Mouse (Mus musculus) midbrain, embryonic 11.5 days (tissue): Measurements from ENCODE around the gene Umodl1. TPM values are rescaled to one million over a fixed set of nuclear protein-coding genes. Genes with fewer than 3 reads are reported as not detected.

ENCODE experiments used
- ATAC-seq: fragments of 200-750 bp; cut with Nextera tagmentation; 2 replicates; pipeline ENCODE4 v1.8.0; 2017; ENCODE audit warnings: moderate TSS enrichment, moderate library complexity; ENCODE audit not compliant: low FRiP score
- DNase-seq: peaks from one replicate; pipeline ENCODE4 v3.0.0; 2015; ENCODE audit warnings: low spot score; ENCODE audit errors: missing footprints
- H3K27ac ChIP-seq: fragments of 300-500 bp; sonication (generic); 2 replicates; pipeline ENCODE4 v1.5.1; 2014; ENCODE audit warnings: low read depth, low read length
- H3K27me3 ChIP-seq: fragments of 300-500 bp; sonication (generic); 2 replicates; pipeline ENCODE4 v1.6.1; 2014; ENCODE audit warnings: mild to moderate bottlenecking, low read length, moderate library complexity, mixed read lengths; ENCODE audit not compliant: control insufficient read depth, insufficient read depth
- H3K36me3 ChIP-seq: fragments of 300-500 bp; sonication (generic); 2 replicates; pipeline ENCODE4 v1.6.1; 2014; ENCODE audit warnings: mild to moderate bottlenecking, low read length, moderate library complexity, mixed read lengths; ENCODE audit not compliant: control insufficient read depth, insufficient read depth
- H3K4me1 ChIP-seq: fragments of 300-500 bp; sonication (generic); 2 replicates; pipeline ENCODE4 v1.6.1; 2014; ENCODE audit warnings: low read length; ENCODE audit not compliant: control insufficient read depth, insufficient read depth
- H3K4me2 ChIP-seq: fragments of 300-500 bp; sonication (generic); 2 replicates; pipeline ENCODE4 v1.6.1; 2014; ENCODE audit warnings: mild to moderate bottlenecking, moderate library complexity
- H3K4me3 ChIP-seq: fragments of 300-500 bp; sonication (generic); 2 replicates; pipeline ENCODE4 v1.5.1; 2014; ENCODE audit warnings: low read depth, low read length
- H3K9ac ChIP-seq: fragments of 300-500 bp; sonication (generic); 2 replicates; pipeline ENCODE4 v1.6.1; 2014; ENCODE audit warnings: low read length
- H3K9me3 ChIP-seq: fragments of 300-500 bp; sonication (generic); 2 replicates; pipeline ENCODE4 v1.6.1; 2016; ENCODE audit warnings: low read length; ENCODE audit not compliant: control insufficient read depth
- WGBS: fragments of 180-500 bp; shearing (Covaris S2); extraction: QIAGEN DNeasy Blood & Tissue Kit; methylation state at CpG from one replicate; pipeline ENCODE4 v1.1.7; 2014; 5-methylcytosine and 5-hydroxymethylcytosine counted together
- polyA plus RNA-seq: library from polyadenylated mRNA; unstranded; fragments of >200 nt; fragmentation: Nextera tagmentation; extraction: Ambion mirVana; gene quantifications from 2 replicates; pipeline ENCODE4 v1.2.1, GENCODE M21; 2014

Umodl1 gene
- polyA plus RNA-seq, 1 experiment from 2014 or later = not detected

DNA sequence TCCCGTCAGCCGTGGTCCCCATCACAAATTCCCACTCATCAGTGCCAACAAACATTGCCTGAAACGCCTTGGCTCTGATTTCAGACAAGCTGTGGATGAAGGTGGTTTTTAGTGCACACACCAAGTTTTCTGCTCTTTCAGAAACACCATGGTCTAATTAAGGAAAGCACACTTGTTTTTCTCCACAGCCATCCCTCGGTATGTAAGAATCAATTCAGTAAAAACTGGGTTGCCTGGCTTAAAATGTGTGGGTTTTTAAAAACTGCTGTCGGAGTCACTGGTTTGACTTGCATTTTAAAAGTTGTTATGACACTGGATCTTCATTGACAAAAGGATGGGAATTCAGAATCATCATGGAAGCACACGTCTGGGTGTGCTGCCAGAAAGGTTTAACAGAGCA is 73.3 kb downstream of the Umodl1 start:
- Histone ChIP-seq H3K36me3 (no peaks in the 10 kb centered on the region), H3K9ac (no peak overlapping the region), H3K9me3 (no peaks in the 10 kb centered on the region), H3K27ac (no peak overlapping the region), H3K4me3 (no peak overlapping the region), H3K27me3 (no peaks in the 10 kb centered on the region), H3K4me1 (no peaks in the 10 kb centered on the region), H3K4me2 (no peak overlapping the region)
- 90% methylated on average over 6 of the region's 6 CpGs for WGBS
- peak; percentile 53 for DNase-seq
- ATAC-seq = no peak

DNA sequence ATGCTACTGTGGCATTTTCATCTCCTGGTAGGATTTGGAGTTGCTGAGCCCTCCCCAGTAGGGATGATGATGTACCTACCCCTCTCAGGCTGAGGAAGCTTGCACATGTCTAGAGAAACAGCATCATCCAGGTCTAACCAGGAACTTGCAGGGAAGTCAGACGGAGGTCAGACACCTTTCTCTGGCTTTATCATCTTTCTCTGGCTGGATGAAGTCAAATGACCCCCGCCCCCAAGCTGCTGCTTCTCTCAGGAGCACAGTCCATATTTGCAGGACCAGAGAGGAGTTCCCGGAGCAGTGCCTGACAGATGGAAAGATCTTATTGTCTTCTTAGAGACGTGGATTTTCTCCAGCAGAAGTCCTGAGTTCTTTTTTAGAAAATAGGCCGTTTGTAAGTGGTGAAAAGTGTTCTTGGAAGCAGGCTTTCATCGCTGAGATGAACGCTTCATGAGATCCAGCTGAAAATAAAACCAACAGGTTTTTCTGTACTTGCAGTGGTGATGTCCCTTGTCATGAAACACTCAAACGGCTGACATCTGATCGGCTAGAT is 74.5 kb downstream of the Umodl1 start:
- 85% methylated on average over 9 of the region's 9 CpGs for WGBS

DNA sequence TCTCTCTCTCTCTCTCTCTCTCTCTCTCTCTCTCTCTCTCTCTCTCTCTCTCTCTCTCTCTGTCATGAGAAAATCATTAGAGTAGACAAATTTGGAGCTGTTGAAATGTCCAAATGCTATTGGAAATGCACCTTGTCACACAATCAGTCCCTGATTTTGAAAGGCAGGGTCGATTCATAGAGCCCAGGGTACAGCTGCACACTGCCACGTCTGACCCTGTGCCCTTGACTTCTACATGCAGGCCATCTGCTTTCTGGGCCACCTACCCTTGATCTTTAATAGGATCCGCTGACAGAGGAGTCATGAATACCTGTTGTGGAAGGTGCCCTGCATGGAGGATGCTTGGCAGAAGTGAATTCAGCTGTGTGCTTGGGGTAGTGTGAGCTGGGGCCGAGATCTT is 75.0 kb downstream of the Umodl1 start:
- DNase-seq (peak; percentile 49), ATAC-seq (no peak)
- Histone ChIP-seq H3K27me3 (no peaks in the 10 kb centered on the region), H3K4me2 (no peak overlapping the region), H3K9me3 (no peaks in the 10 kb centered on the region), H3K4me1 (no peaks in the 10 kb centered on the region), H3K9ac (no peak overlapping the region), H3K4me3 (no peak overlapping the region), H3K36me3 (no peaks in the 10 kb centered on the region), H3K27ac (no peak overlapping the region)
- 92% methylated on average over 4 of the region's 4 CpGs for WGBS

More for the DNA sequence above, 74.5 kb downstream of the Umodl1 start:
- Histone ChIP-seq H3K4me3 (no peak overlapping the region), H3K9me3 (no peaks in the 10 kb centered on the region), H3K4me1 (no peaks in the 10 kb centered on the region), H3K4me2 (no peak overlapping the region), H3K27me3 (no peaks in the 10 kb centered on the region), H3K27ac (no peak overlapping the region), H3K36me3 (no peaks in the 10 kb centered on the region), H3K9ac (no peak overlapping the region)
- DNase-seq (peak; percentile 69), ATAC-seq (no peak)

- Histone ChIP-seq H3K4me3 (no peak overlapping the region), H3K4me1 (no peaks in the 10 kb centered on the region), H3K27me3 (no peaks in the 10 kb centered on the region), H3K9me3 (no peaks in the 10 kb centered on the region), H3K9ac (no peak overlapping the region), H3K27ac (no peak overlapping the region), H3K4me2 (no peak overlapping the region), H3K36me3 (no peaks in the 10 kb centered on the region)
- DNase-seq = peak; percentile 45
- no peak for ATAC-seq
- WGBS = 91% methylated on average over 4 of the region's 4 CpGs
These were observed 77.9 kb downstream of the Umodl1 start for GRCm38 (mm10) chr17:31032341-31032740.

GRCm38 (mm10) chr17:31033251-31033650 is 78.8 kb downstream of the Umodl1 start:
- Histone ChIP-seq H3K4me2 (no peak overlapping the region), H3K9ac (no peak overlapping the region), H3K36me3 (no peaks in the 10 kb centered on the region), H3K4me1 (no peaks in the 10 kb centered on the region), H3K27ac (no peak overlapping the region), H3K9me3 (no peaks in the 10 kb centered on the region), H3K27me3 (no peaks in the 10 kb centered on the region), H3K4me3 (no peak overlapping the region)
- 68% methylated on average over 2 of the region's 2 CpGs for WGBS
- ATAC-seq = no peak
- DNase-seq = peak; percentile 78

GRCm38 (mm10) chr17:31034165-31034564 is 79.7 kb downstream of the Umodl1 start:
- DNase-seq = peak; percentile 83
- no peak for ATAC-seq
- H3K27ac ChIP-seq = no peak overlapping the region

GRCm38 (mm10) chr17:31034674-31035356 is 80.4 kb downstream of the Umodl1 start:
- ATAC-seq (no peak), DNase-seq (peak; percentile 60)
- Histone ChIP-seq H3K27me3 (no peaks in the 10 kb centered on the region), H3K4me2 (no peak overlapping the region), H3K36me3 (no peaks in the 10 kb centered on the region), H3K4me1 (no peaks in the 10 kb centered on the region), H3K4me3 (no peak overlapping the region), H3K9ac (no peak overlapping the region), H3K27ac (no peak overlapping the region), H3K9me3 (no peaks in the 10 kb centered on the region)
- 94% methylated on average over 9 of the region's 9 CpGs for WGBS

More at GRCm38 (mm10) chr17:31034165-31034564, 79.7 kb downstream of the Umodl1 start:
- no peaks in the 10 kb centered on the region for H3K4me1 ChIP-seq
- 52% methylated on average over 5 of the region's 5 CpGs for WGBS
- no peaks in the 10 kb centered on the region for H3K9me3 ChIP-seq
- no peaks in the 10 kb centered on the region for H3K36me3 ChIP-seq
- no peak overlapping the region for H3K4me3 ChIP-seq
- no peak overlapping the region for H3K4me2 ChIP-seq
- no peaks in the 10 kb centered on the region for H3K27me3 ChIP-seq
- no peak overlapping the region for H3K9ac ChIP-seq

- no peaks in the 10 kb centered on the region for H3K9me3 ChIP-seq
- WGBS = 85% methylated on average over 22 of the region's 22 CpGs
- ATAC-seq = no peak
- H3K36me3 ChIP-seq = no peaks in the 10 kb centered on the region
- no peaks in the 10 kb centered on the region for H3K4me1 ChIP-seq
- no peak overlapping the region for H3K4me2 ChIP-seq
- H3K27me3 ChIP-seq = no peaks in the 10 kb centered on the region
- H3K4me3 ChIP-seq = no peak overlapping the region
- peak; percentile 69 for DNase-seq
- no peak overlapping the region for H3K27ac ChIP-seq
- H3K9ac ChIP-seq = no peak overlapping the region
These were observed 81.9 kb downstream of the Umodl1 start for GRCm38 (mm10) chr17:31036168-31036876.

DNA sequence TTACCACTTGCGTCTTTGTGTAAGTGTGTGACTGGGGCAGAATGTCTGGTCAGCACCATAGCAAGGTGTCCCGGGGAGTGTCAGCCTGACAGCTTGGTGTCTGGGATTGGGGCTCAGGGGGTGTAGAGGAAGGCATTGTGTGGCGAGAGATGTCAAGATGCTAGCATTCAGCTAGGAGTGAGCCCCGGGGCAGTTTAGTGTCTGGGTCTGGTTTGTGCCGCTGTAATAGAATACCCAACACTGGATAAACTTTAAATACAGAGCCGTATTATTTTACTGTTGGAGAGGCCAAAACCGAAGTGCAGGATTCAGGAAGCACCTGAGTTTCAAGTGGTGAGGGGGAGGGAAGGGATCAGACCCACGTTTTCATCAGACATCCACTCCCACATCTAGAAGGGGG is 82.9 kb downstream of the Umodl1 start:
- Histone ChIP-seq H3K4me2 (no peak overlapping the region), H3K4me3 (no peak overlapping the region), H3K4me1 (no peaks in the 10 kb centered on the region), H3K9ac (no peak overlapping the region), H3K9me3 (no peaks in the 10 kb centered on the region), H3K27ac (no peak overlapping the region), H3K36me3 (no peaks in the 10 kb centered on the region), H3K27me3 (no peaks in the 10 kb centered on the region)
- 86% methylated on average over 8 of the region's 8 CpGs for WGBS
- no peak for ATAC-seq
- peak; percentile 28 for DNase-seq
